Mouse (Mus musculus) limb, embryonic 11.5 days (tissue): ENCODE measurements around the gene Fnip2. TPM values are rescaled to one million over a fixed set of nuclear protein-coding genes. Genes with fewer than 3 reads are reported as not detected.

ENCODE experiments used
- ATAC-seq: fragments of 200-750 bp; cut with Nextera tagmentation; 2 replicates; pipeline ENCODE4 v1.8.0; 2017; ENCODE audit warnings: low read depth; ENCODE audit not compliant: insufficient number of reproducible peaks, low FRiP score, low TSS enrichment
- DNase-seq: peaks from one replicate; pipeline ENCODE4 v3.0.0-alpha.2; 2015; ENCODE audit warnings: low spot score
- H3K27ac ChIP-seq: fragments of 300-500 bp; sonication (generic); replicated peaks from 2 replicates; pipeline ENCODE4 v1.5.1; 2014; ENCODE audit warnings: low read depth, mild to moderate bottlenecking, low read length
- H3K27me3 ChIP-seq: fragments of 300-500 bp; sonication (generic); 2 replicates; pipeline ENCODE4 v1.6.1; 2014; ENCODE audit warnings: mild to moderate bottlenecking, low read length, mixed read lengths; ENCODE audit not compliant: control insufficient read depth, insufficient read depth
- H3K36me3 ChIP-seq: fragments of 300-500 bp; sonication (generic); 2 replicates; pipeline ENCODE4 v1.6.1; 2014; ENCODE audit warnings: mild to moderate bottlenecking, low read length, moderate library complexity, mixed read lengths; ENCODE audit not compliant: control insufficient read depth, insufficient read depth
- H3K4me1 ChIP-seq: fragments of 300-500 bp; sonication (generic); 2 replicates; pipeline ENCODE4 v1.6.1; 2014; ENCODE audit warnings: low read length, mixed read lengths; ENCODE audit not compliant: control insufficient read depth, insufficient read depth
- H3K4me2 ChIP-seq: fragments of 300-500 bp; sonication (generic); 2 replicates; pipeline ENCODE4 v1.6.1; 2014; ENCODE audit warnings: low read depth, mild to moderate bottlenecking, moderate library complexity; ENCODE audit not compliant: severe bottlenecking
- H3K4me3 ChIP-seq: fragments of 300-500 bp; sonication (generic); 2 replicates; pipeline ENCODE4 v1.5.1; 2014; ENCODE audit warnings: low read depth, low read length
- H3K9ac ChIP-seq: fragments of 300-500 bp; sonication (generic); 2 replicates; pipeline ENCODE4 v1.6.1; 2014; ENCODE audit warnings: mild to moderate bottlenecking, low read length
- H3K9me3 ChIP-seq: fragments of 300-500 bp; sonication (generic); 2 replicates; pipeline ENCODE4 v1.6.1; 2016; ENCODE audit warnings: low read length; ENCODE audit not compliant: control insufficient read depth
- WGBS: fragments of 180-500 bp; shearing (Covaris S2); extraction: QIAGEN DNeasy Blood & Tissue Kit; methylation state at CpG from one replicate; pipeline ENCODE4 v1.1.7; 2014; 5-methylcytosine and 5-hydroxymethylcytosine counted together
- polyA plus RNA-seq: library from polyadenylated mRNA; unstranded; fragments of >200 nt; fragmentation: Nextera tagmentation; extraction: Ambion mirVana; gene quantifications from 2 replicates; pipeline ENCODE4 v1.2.1, GENCODE M21; 2014

The Fnip2 gene
- polyA plus RNA-seq, 1 experiment from 2014 or later, result 5.1 TPM

- Histone ChIP-seq H3K4me2 (no peak overlapping the region), H3K27me3 (no peaks in the 10 kb centered on the region), H3K4me1 (no peaks in the 10 kb centered on the region), H3K9me3 (no peaks in the 10 kb centered on the region), H3K9ac (no peak overlapping the region), H3K4me3 (no peak overlapping the region), H3K27ac (no peak overlapping the region), H3K36me3 (no peaks in the 10 kb centered on the region)
- ATAC-seq, result no peak
- no peak for DNase-seq
- 89% methylated on average over 14 of the region's 14 CpGs for WGBS
Observed at GRCm38 (mm10) chr3:79418921-79419320, 148.7 kb downstream of the Fnip2 start.

GRCm38 (mm10) chr3:79416944-79417680, 150.5 kb downstream of the Fnip2 start:
- DNase-seq, result no peak
- 66% methylated on average over 4 of the region's 4 CpGs for WGBS
- Histone ChIP-seq H3K9me3 (no peaks in the 10 kb centered on the region), H3K4me2 (no peak overlapping the region), H3K4me1 (no peaks in the 10 kb centered on the region), H3K9ac (no peak overlapping the region), H3K4me3 (no peak overlapping the region), H3K27me3 (no peaks in the 10 kb centered on the region), H3K27ac (no peak overlapping the region), H3K36me3 (no peaks in the 10 kb centered on the region)
- ATAC-seq, result no peak

GRCm38 (mm10) chr3:79415929-79416328, 151.7 kb downstream of the Fnip2 start:
- DNase-seq, result no peak
- Histone ChIP-seq H3K4me1 (no peaks in the 10 kb centered on the region), H3K4me3 (no peak overlapping the region), H3K9ac (no peak overlapping the region), H3K4me2 (no peak overlapping the region), H3K9me3 (no peaks in the 10 kb centered on the region), H3K27me3 (no peaks in the 10 kb centered on the region), H3K27ac (no peak overlapping the region), H3K36me3 (no peaks in the 10 kb centered on the region)
- ATAC-seq, result no peak

GRCm38 (mm10) chr3:79415081-79415480, 152.5 kb downstream of the Fnip2 start:
- DNase-seq (no peak), ATAC-seq (no peak)
- Histone ChIP-seq H3K9ac (no peak overlapping the region), H3K9me3 (no peaks in the 10 kb centered on the region), H3K4me3 (no peak overlapping the region), H3K27ac (no peak overlapping the region), H3K27me3 (no peaks in the 10 kb centered on the region), H3K4me2 (no peak overlapping the region), H3K36me3 (no peaks in the 10 kb centered on the region), H3K4me1 (no peaks in the 10 kb centered on the region)
- 84% methylated on average over 5 of the region's 5 CpGs for WGBS

- no peak overlapping the region for H3K9ac ChIP-seq
- H3K9me3 ChIP-seq, result no peaks in the 10 kb centered on the region
- DNase-seq (no peak), ATAC-seq (no peak)
- no peaks in the 10 kb centered on the region for H3K36me3 ChIP-seq
- no peak overlapping the region for H3K4me2 ChIP-seq
- WGBS, result 84% methylated on average over 1 of the region's 1 CpGs
- H3K4me3 ChIP-seq, result no peak overlapping the region
- H3K27ac ChIP-seq, result no peak overlapping the region
- no peaks in the 10 kb centered on the region for H3K27me3 ChIP-seq
- no peaks in the 10 kb centered on the region; the same call in 1 of the 2 replicates for H3K4me1 ChIP-seq
Observed at GRCm38 (mm10) chr3:79413492-79413891, 154.1 kb downstream of the Fnip2 start.

GRCm38 (mm10) chr3:79411666-79412065, 155.9 kb downstream of the Fnip2 start:
- Histone ChIP-seq H3K4me3 (no peak overlapping the region), H3K4me2 (no peak overlapping the region), H3K9ac (no peak overlapping the region), H3K9me3 (no peaks in the 10 kb centered on the region), H3K27me3 (no peaks in the 10 kb centered on the region), H3K36me3 (no peaks in the 10 kb centered on the region), H3K27ac (no peak overlapping the region), H3K4me1 (peaks cover 4% of the 10 kb centered on the region; the same call in 1 of the 2 replicates)
- 49% methylated on average over 2 of the region's 2 CpGs for WGBS
- ATAC-seq, result no peak
- DNase-seq, result no peak

- ATAC-seq, result no peak
- H3K4me2 ChIP-seq, result no peak overlapping the region
- no peak overlapping the region for H3K4me3 ChIP-seq
Observed at GRCm38 (mm10) chr3:79410629-79410995, 157.0 kb downstream of the Fnip2 start.

GRCm38 (mm10) chr3:79409927-79410628, 157.5 kb downstream of the Fnip2 start:
- ATAC-seq, result no peak
- DNase-seq, result peak; percentile 44

More at GRCm38 (mm10) chr3:79410629-79410995, 157.0 kb downstream of the Fnip2 start:
- H3K27ac ChIP-seq, result no peak overlapping the region
- no peak overlapping the region for H3K9ac ChIP-seq
- 39% methylated on average over 5 of the region's 5 CpGs for WGBS
- no peaks in the 10 kb centered on the region for H3K36me3 ChIP-seq
- H3K4me1 ChIP-seq, result peaks cover 4% of the 10 kb centered on the region; the same call in 1 of the 2 replicates
- H3K9me3 ChIP-seq, result no peaks in the 10 kb centered on the region
- peak; percentile 26 for DNase-seq
- H3K27me3 ChIP-seq, result no peaks in the 10 kb centered on the region

More at GRCm38 (mm10) chr3:79409927-79410628, 157.5 kb downstream of the Fnip2 start:
- no peaks in the 10 kb centered on the region for H3K9me3 ChIP-seq
- peaks cover 4% of the 10 kb centered on the region; the same call in 1 of the 2 replicates for H3K4me1 ChIP-seq
- H3K36me3 ChIP-seq, result no peaks in the 10 kb centered on the region
- no peak overlapping the region for H3K4me2 ChIP-seq
- no peaks in the 10 kb centered on the region for H3K27me3 ChIP-seq
- no peak overlapping the region for H3K9ac ChIP-seq
- WGBS, result 33% methylated on average over 10 of the region's 10 CpGs
- no peak overlapping the region for H3K27ac ChIP-seq
- no peak overlapping the region for H3K4me3 ChIP-seq
